Mouse (Mus musculus): ENCODE data around the gene Gm49358.

DNA sequence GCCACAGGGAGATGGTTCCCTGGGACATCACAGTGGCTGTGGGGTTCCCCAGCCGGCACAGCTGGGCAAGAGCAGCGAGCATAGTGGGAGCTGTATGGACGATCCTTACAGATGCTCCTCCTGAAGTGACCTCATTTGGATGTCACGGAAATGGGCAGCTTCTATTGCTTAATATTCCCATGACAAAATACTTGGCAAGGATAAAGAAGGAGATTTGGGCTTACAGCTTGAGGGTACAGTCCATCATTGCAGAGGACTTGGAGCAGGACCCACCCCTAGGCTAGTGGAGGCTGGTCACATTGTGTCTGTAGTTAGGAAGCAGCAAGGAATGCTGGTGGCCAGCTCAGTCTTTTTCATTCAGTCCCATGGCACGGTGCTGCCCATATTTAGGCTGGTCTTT, 46.8 kb downstream of the Gm49358 start:
- no peak for TF ChIP-seq CTCF (IDR thresholded peaks at IDR 0.05; ENCODE audit: extremely low read depth, insufficient read depth, low read length)
- no peak for TF ChIP-seq POLR2A (IDR thresholded peaks at IDR 0.05; ENCODE audit: extremely low read depth, insufficient read depth, low read length)

Measured in cortical plate, adult 2 months (tissue).